Mouse (Mus musculus): ENCODE data around the gene Tmem217. TPM values are rescaled to one million over a fixed set of nuclear protein-coding genes. Genes with fewer than 3 reads are reported as not detected.

Tmem217 gene
- polyA plus RNA-seq, 1 experiment, result not detected

DNA sequence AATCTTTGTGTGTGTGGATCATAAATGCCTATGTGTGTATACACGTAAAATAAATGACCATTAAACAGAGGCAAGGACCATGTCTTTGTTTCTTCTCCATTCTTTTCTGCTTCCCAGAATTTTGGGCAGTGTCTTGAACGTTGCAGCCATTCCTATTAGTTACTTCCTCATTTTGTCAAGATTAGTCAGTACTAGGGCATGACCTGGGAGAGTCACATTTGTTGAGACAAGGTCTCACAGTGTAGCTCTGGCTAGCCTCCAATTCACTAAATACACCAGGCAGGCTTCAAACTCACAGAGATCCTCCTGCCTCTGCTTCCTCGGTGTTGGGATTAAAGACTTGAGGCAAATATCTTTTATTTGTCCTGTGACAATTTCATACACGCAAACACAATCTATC lies 73.9 kb downstream of the Tmem217 start:
- TF ChIP-seq TCF3 (IDR thresholded peaks at IDR 0.05; ENCODE audit: insufficient read length, low read depth) (no peak), USF1 (IDR thresholded peaks at IDR 0.05; ENCODE audit: low read depth) (no peak), MYOG (IDR thresholded peaks at IDR 0.05; ENCODE audit: control insufficient read depth in 1 of 3, insufficient read depth in 1 of 3, insufficient read length in 2 of 3, low read depth in 2 of 3) (no peak), E2F4 (IDR thresholded peaks at IDR 0.05; ENCODE audit: insufficient read depth) (no peak), CEBPB (IDR thresholded peaks at IDR 0.05; ENCODE audit: insufficient read depth, poor library complexity, severe bottlenecking) (no peak), MAX (IDR thresholded peaks at IDR 0.05; ENCODE audit: low read depth) (no peak), TCF12 (IDR thresholded peaks at IDR 0.05; ENCODE audit: insufficient read depth, poor library complexity, severe bottlenecking) (no peak), MYOD1 (IDR thresholded peaks at IDR 0.05; ENCODE audit: control insufficient read depth in 1 of 3, insufficient read length in 2 of 3, low read depth in 2 of 3) (no peak), SRF (IDR thresholded peaks at IDR 0.05; ENCODE audit: control insufficient read depth, insufficient read length, low read depth) (no peak), POLR2AphosphoS2 (IDR thresholded peaks at IDR 0.05; ENCODE audit: insufficient read length, low read depth) (no peak), REST (IDR thresholded peaks at IDR 0.05; ENCODE audit: insufficient read depth, insufficient read length) (no peak)
- Histone ChIP-seq H3K4me3 (no peak overlapping the region), H3ac (ENCODE audit: control insufficient read depth, insufficient read length) (no peak overlapping the region), H3K27me3 (ENCODE audit: control insufficient read depth, insufficient read depth, insufficient read length) (no peaks in the 10 kb centered on the region), H3K36me3 (ENCODE audit: control insufficient read depth, insufficient read depth) (no peaks in the 10 kb centered on the region), H3K79me2 (ENCODE audit: control insufficient read depth, insufficient read depth) (no peaks in the 10 kb centered on the region), H3K4me2 (ENCODE audit: low read depth) (no peak overlapping the region)

- no peaks in the 10 kb centered on the region for H3K79me2 ChIP-seq (ENCODE audit: control insufficient read depth, insufficient read depth)
- no peaks in the 10 kb centered on the region for H3K36me3 ChIP-seq (ENCODE audit: control insufficient read depth, insufficient read depth)
- H3ac ChIP-seq (ENCODE audit: control insufficient read depth, insufficient read length), result no peak overlapping the region
- no peak overlapping the region for H3K4me3 ChIP-seq
- TF ChIP-seq E2F4 (IDR thresholded peaks at IDR 0.05; ENCODE audit: insufficient read depth) (no peak), CEBPB (IDR thresholded peaks at IDR 0.05; ENCODE audit: insufficient read depth, poor library complexity, severe bottlenecking) (no peak)
- no peaks in the 10 kb centered on the region for H3K27me3 ChIP-seq (ENCODE audit: control insufficient read depth, insufficient read depth, insufficient read length)
- H3K4me2 ChIP-seq (ENCODE audit: low read depth), result no peak overlapping the region
These were observed 74.8 kb downstream of the Tmem217 start for GRCm38 (mm10) chr17:29477357-29477756.

DNA sequence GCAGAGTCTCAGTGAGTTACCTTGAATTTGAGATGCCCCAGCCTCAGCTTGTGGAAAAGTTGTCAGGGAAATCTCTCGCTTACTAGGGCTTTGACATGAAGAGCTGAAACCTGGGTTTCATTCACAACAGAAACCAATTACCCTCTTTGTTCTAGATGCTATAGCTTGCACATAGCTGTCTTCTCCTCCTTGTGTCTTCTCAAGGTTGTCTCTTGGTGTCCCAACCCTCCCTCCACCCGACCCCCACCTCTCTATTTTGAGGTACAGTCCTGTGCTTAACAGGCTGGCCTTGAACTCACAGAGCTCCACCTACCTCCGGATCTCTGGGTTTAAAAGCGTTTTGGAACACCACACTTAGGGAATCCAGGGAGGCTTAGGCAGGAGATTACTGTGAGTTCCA lies 75.7 kb downstream of the Tmem217 start:
- Histone ChIP-seq H3ac (ENCODE audit: control insufficient read depth, insufficient read length) (no peak overlapping the region), H3K79me2 (ENCODE audit: control insufficient read depth, insufficient read depth) (no peaks in the 10 kb centered on the region), H3K36me3 (ENCODE audit: control insufficient read depth, insufficient read depth) (no peaks in the 10 kb centered on the region), H3K27me3 (ENCODE audit: control insufficient read depth, insufficient read depth, insufficient read length) (no peaks in the 10 kb centered on the region), H3K4me3 (no peak overlapping the region), H3K4me2 (ENCODE audit: low read depth) (no peak overlapping the region)
- TF ChIP-seq MAX (IDR thresholded peaks at IDR 0.05; ENCODE audit: low read depth) (no peak), MYOD1 (IDR thresholded peaks at IDR 0.05; ENCODE audit: control insufficient read depth in 1 of 3, insufficient read length in 2 of 3, low read depth in 2 of 3) (no peak), TCF12 (IDR thresholded peaks at IDR 0.05; ENCODE audit: insufficient read depth, poor library complexity, severe bottlenecking) (no peak), USF1 (IDR thresholded peaks at IDR 0.05; ENCODE audit: low read depth) (no peak), REST (IDR thresholded peaks at IDR 0.05; ENCODE audit: insufficient read depth, insufficient read length) (no peak)

Other genes starting within 250 kb of the Tmem217 start
- 7.1 TPM for gene Pi16, start 234.7 kb downstream of the Tmem217 start, polyA plus RNA-seq (2012; fragmentation: generic; extraction: Trizol)
- 741 TPM for gene Mtch1, start 204.5 kb downstream of the Tmem217 start, polyA plus RNA-seq (2012; fragmentation: generic; extraction: Trizol)
- gene Fgd2, start 191.5 kb downstream of the Tmem217 start, polyA plus RNA-seq (2012; fragmentation: generic; extraction: Trizol), result 0.54 TPM
- gene Pim1, start 61.6 kb downstream of the Tmem217 start, polyA plus RNA-seq (2012; fragmentation: generic; extraction: Trizol), result 16.3 TPM
- not detected for gene Gm17657, start 2.7 kb downstream of the Tmem217 start, polyA plus RNA-seq (2012; fragmentation: generic; extraction: Trizol)
- gene Tbc1d22b, start 2.6 kb downstream of the Tmem217 start, polyA plus RNA-seq (2012; fragmentation: generic; extraction: Trizol), result 9.0 TPM
- 20.9 TPM for gene Rnf8, start 62.4 kb upstream of the Tmem217 start, polyA plus RNA-seq (2012; fragmentation: generic; extraction: Trizol)
- 1.0 TPM for gene Gm28043, start 62.5 kb upstream of the Tmem217 start, polyA plus RNA-seq (2012; fragmentation: generic; extraction: Trizol)
- gene Cmtr1, start 108.2 kb upstream of the Tmem217 start, polyA plus RNA-seq (2012; fragmentation: generic; extraction: Trizol), result 55.7 TPM
- 6.0 TPM for gene Ccdc167, start 164.7 kb upstream of the Tmem217 start, polyA plus RNA-seq (2012; fragmentation: generic; extraction: Trizol)

Data from myocyte (in vitro differentiated cells).